Mouse (Mus musculus) heart, postnatal 0 days (tissue): Measurements from ENCODE around the gene Ppp2r2c.

Source experiments
- CTCF ChIP-seq: IDR thresholded peaks from 2 replicates; pipeline ENCODE4 v1.5.1; 2016; ENCODE audit warnings: antibody characterized with exemption, control low read depth, low read depth
- EP300 ChIP-seq: IDR thresholded peaks from 2 replicates; pipeline ENCODE4 v1.6.1; 2016; ENCODE audit warnings: antibody characterized with exemption, low read depth

GRCm38 (mm10) chr5:36928701-36929100, 60.4 kb downstream of the Ppp2r2c start:
- no peak for TF ChIP-seq CTCF
- TF ChIP-seq EP300: no peak
